Mouse (Mus musculus) embryonic facial prominence, embryonic 10.5 days (tissue): ENCODE results near the gene Gpbar1. TPM values are rescaled to one million over a fixed set of nuclear protein-coding genes. Genes with fewer than 3 reads are reported as not detected.

Experiments used
- DNase-seq: peaks from one replicate; pipeline ENCODE4 v3.0.0-alpha.2; 2017; ENCODE audit warnings: low spot score
- H3K27ac ChIP-seq: fragments of 300-500 bp; sonication (generic); replicated peaks from 2 replicates; pipeline ENCODE4 v1.5.1; 2016; ENCODE audit warnings: mild to moderate bottlenecking
- H3K27me3 ChIP-seq: fragments of 300-500 bp; sonication (generic); replicated peaks from 2 replicates; pipeline ENCODE4 v1.6.1; 2016; ENCODE audit warnings: low read depth, mild to moderate bottlenecking; ENCODE audit not compliant: poor library complexity, severe bottlenecking
- H3K36me3 ChIP-seq: fragments of 300-500 bp; sonication (generic); replicated peaks from 2 replicates; pipeline ENCODE4 v1.6.1; 2016; ENCODE audit warnings: mild to moderate bottlenecking, moderate library complexity
- H3K4me1 ChIP-seq: fragments of 300-500 bp; sonication (generic); 2 replicates; pipeline ENCODE4 v1.6.1; 2016
- H3K4me3 ChIP-seq: fragments of 300-500 bp; sonication (generic); 2 replicates; pipeline ENCODE4 v1.5.1; 2016; ENCODE audit warnings: mild to moderate bottlenecking, moderate library complexity
- H3K9me3 ChIP-seq: fragments of 300-500 bp; sonication (generic); 2 replicates; pipeline ENCODE4 v1.6.1; 2016; ENCODE audit warnings: mild to moderate bottlenecking
- WGBS: fragments of 180-500 bp; shearing (Covaris S2); methylation state at CpG from one replicate; pipeline ENCODE4 v1.1.7; 2016; 5-methylcytosine and 5-hydroxymethylcytosine counted together
- polyA plus RNA-seq: library from polyadenylated mRNA; unstranded; fragments of >200 nt; fragmentation: Nextera tagmentation; extraction: Ambion mirVana; gene quantifications from 2 replicates; pipeline ENCODE4 v1.2.1, GENCODE M21; 2016

Gene Gpbar1
- polyA plus RNA-seq, 1 experiment from 2014 or later = 0.41 TPM

- Histone ChIP-seq H3K4me3 (no peak overlapping the region), H3K27me3 (no peaks in the 10 kb centered on the region), H3K27ac (no peak overlapping the region), H3K36me3 (peaks cover 84% of the 10 kb centered on the region), H3K9me3 (no peaks in the 10 kb centered on the region), H3K4me1 (no peaks in the 10 kb centered on the region)
- no peak for DNase-seq
- 83% methylated on average over 5 of the region's 5 CpGs for WGBS
These were observed 28.9 kb upstream of the Gpbar1 start for GRCm38 (mm10) chr1:74249331-74249980.

- peaks cover 90% of the 10 kb centered on the region for H3K36me3 ChIP-seq
- H3K9me3 ChIP-seq = no peaks in the 10 kb centered on the region
- no peaks in the 10 kb centered on the region for H3K4me1 ChIP-seq
- no peak overlapping the region for H3K4me3 ChIP-seq
- no peak overlapping the region for H3K27ac ChIP-seq
- DNase-seq = no peak
- 90% methylated on average over 4 of the region's 4 CpGs for WGBS
- no peaks in the 10 kb centered on the region for H3K27me3 ChIP-seq
These were observed 28.3 kb upstream of the Gpbar1 start for GRCm38 (mm10) chr1:74250096-74250495.

GRCm38 (mm10) chr1:74255704-74256345, 22.5 kb upstream of the Gpbar1 start:
- no peak for DNase-seq
- H3K27me3 ChIP-seq = no peaks in the 10 kb centered on the region
- H3K9me3 ChIP-seq = no peaks in the 10 kb centered on the region
- 95% methylated on average over 8 of the region's 8 CpGs for WGBS
- H3K4me3 ChIP-seq = no peak overlapping the region
- peaks cover 98% of the 10 kb centered on the region for H3K36me3 ChIP-seq
- H3K4me1 ChIP-seq = no peaks in the 10 kb centered on the region
- H3K27ac ChIP-seq = no peak overlapping the region

GRCm38 (mm10) chr1:74256782-74257181, 21.6 kb upstream of the Gpbar1 start:
- DNase-seq = no peak
- Histone ChIP-seq H3K27me3 (no peaks in the 10 kb centered on the region), H3K4me3 (no peak overlapping the region), H3K27ac (no peak overlapping the region), H3K4me1 (no peaks in the 10 kb centered on the region), H3K9me3 (no peaks in the 10 kb centered on the region), H3K36me3 (peaks cover 98% of the 10 kb centered on the region)
- 75% methylated on average over 4 of the region's 4 CpGs for WGBS

- 88% methylated on average over 6 of the region's 6 CpGs for WGBS
- no peak overlapping the region for H3K27ac ChIP-seq
- no peaks in the 10 kb centered on the region for H3K27me3 ChIP-seq
- H3K36me3 ChIP-seq = peaks cover 98% of the 10 kb centered on the region
- no peaks in the 10 kb centered on the region for H3K4me1 ChIP-seq
- no peak for DNase-seq
- no peaks in the 10 kb centered on the region for H3K9me3 ChIP-seq
- H3K4me3 ChIP-seq = no peak overlapping the region
These were observed 15.8 kb upstream of the Gpbar1 start for GRCm38 (mm10) chr1:74262510-74262909.

GRCm38 (mm10) chr1:74268750-74269149, 9.6 kb upstream of the Gpbar1 start:
- H3K4me3 ChIP-seq = no peak overlapping the region
- WGBS = 87% methylated on average over 8 of the region's 8 CpGs
- H3K36me3 ChIP-seq = peaks cover 55% of the 10 kb centered on the region

GRCm38 (mm10) chr1:74271659-74272058, 6.7 kb upstream of the Gpbar1 start:
- no peak for DNase-seq
- Histone ChIP-seq H3K27ac (no peak overlapping the region), H3K9me3 (no peaks in the 10 kb centered on the region), H3K36me3 (peaks cover 26% of the 10 kb centered on the region), H3K4me1 (peaks cover 27% of the 10 kb centered on the region), H3K4me3 (no peak overlapping the region), H3K27me3 (no peaks in the 10 kb centered on the region)
- WGBS = 86% methylated on average over 4 of the region's 4 CpGs

More at GRCm38 (mm10) chr1:74268750-74269149, 9.6 kb upstream of the Gpbar1 start:
- Histone ChIP-seq H3K4me1 (peaks cover 3% of the 10 kb centered on the region), H3K27ac (no peak overlapping the region), H3K9me3 (no peaks in the 10 kb centered on the region), H3K27me3 (no peaks in the 10 kb centered on the region)
- DNase-seq = no peak

GRCm38 (mm10) chr1:74275015-74275414, 3.3 kb upstream of the Gpbar1 start:
- Histone ChIP-seq H3K27me3 (no peaks in the 10 kb centered on the region), H3K9me3 (no peaks in the 10 kb centered on the region), H3K4me1 (peaks cover 41% of the 10 kb centered on the region), H3K4me3 (no peak overlapping the region), H3K36me3 (peaks cover 17% of the 10 kb centered on the region), H3K27ac (no peak overlapping the region)
- peak; percentile 53 for DNase-seq
- WGBS = 28% methylated on average over 9 of the region's 9 CpGs

GRCm38 (mm10) chr1:74277041-74277440, 1.3 kb upstream of the Gpbar1 start:
- H3K36me3 ChIP-seq = peaks cover 37% of the 10 kb centered on the region
- H3K4me3 ChIP-seq = no peak overlapping the region
- WGBS = 65% methylated on average over 6 of the region's 6 CpGs
- no peak overlapping the region for H3K27ac ChIP-seq
- peaks cover 47% of the 10 kb centered on the region for H3K4me1 ChIP-seq
- H3K27me3 ChIP-seq = no peaks in the 10 kb centered on the region
- no peak for DNase-seq
- H3K9me3 ChIP-seq = no peaks in the 10 kb centered on the region

- Histone ChIP-seq H3K9me3 (no peaks in the 10 kb centered on the region), H3K4me3 (no peak overlapping the region), H3K4me1 (peaks cover 52% of the 10 kb centered on the region), H3K36me3 (peaks cover 47% of the 10 kb centered on the region), H3K27ac (no peak overlapping the region), H3K27me3 (no peaks in the 10 kb centered on the region)
- no peak for DNase-seq
- 62% methylated on average over 8 of the region's 8 CpGs for WGBS
These were observed 340 bp upstream of the Gpbar1 start for GRCm38 (mm10) chr1:74277883-74278537.

- DNase-seq = no peak
- Histone ChIP-seq H3K36me3 (peaks cover 50% of the 10 kb centered on the region), H3K4me1 (peaks cover 56% of the 10 kb centered on the region), H3K27ac (no peak overlapping the region), H3K27me3 (no peaks in the 10 kb centered on the region), H3K4me3 (no peak overlapping the region), H3K9me3 (no peaks in the 10 kb centered on the region)
- 92% methylated on average over 11 of the region's 11 CpGs for WGBS
These were observed 638 bp downstream of the Gpbar1 start for GRCm38 (mm10) chr1:74278988-74279387.

- H3K9me3 ChIP-seq = no peaks in the 10 kb centered on the region
- DNase-seq = no peak
- whole genome bisulfite sequencing = 92% methylated on average over 14 of the region's 14 CpGs
- peaks cover 50% of the 10 kb centered on the region for H3K36me3 ChIP-seq
- H3K4me1 ChIP-seq = peaks cover 47% of the 10 kb centered on the region
- no peaks in the 10 kb centered on the region for H3K27me3 ChIP-seq
- H3K4me3 ChIP-seq = no peak overlapping the region
- no peak overlapping the region for H3K27ac ChIP-seq
These were observed 2.4 kb downstream of the Gpbar1 start for GRCm38 (mm10) chr1:74280591-74281325.
